Mouse (Mus musculus) cerebellum, adult 2 months (tissue): ENCODE results near the gene Myt1l.

ENCODE experiments used
- CTCF ChIP-seq: fragments of 200-500 bp; IDR thresholded peaks from 2 replicates; pipeline ENCODE4 v1.5.1; 2011; ENCODE audit warnings: low read depth, mild to moderate bottlenecking, control low read depth, low read length, moderate library complexity, borderline replicate concordance; ENCODE audit not compliant: insufficient read depth
- POLR2A ChIP-seq: fragments of 200-500 bp; IDR thresholded peaks from 2 replicates; pipeline ENCODE4 v1.6.1; 2011; ENCODE audit warnings: low read length, control low read depth, borderline replicate concordance; ENCODE audit not compliant: insufficient read depth

- TF ChIP-seq CTCF = no peak
- TF ChIP-seq POLR2A = no peak
Observed at GRCm38 (mm10) chr12:29698976-29699375, 170.8 kb downstream of the Myt1l start.
